Mouse (Mus musculus) heart, postnatal 0 days (tissue): ENCODE results near the gene Pcnx.

Experiments used
- CTCF ChIP-seq: IDR thresholded peaks from 2 replicates; pipeline ENCODE4 v1.5.1; 2016; ENCODE audit warnings: antibody characterized with exemption, control low read depth, low read depth
- EP300 ChIP-seq: IDR thresholded peaks from 2 replicates; pipeline ENCODE4 v1.6.1; 2016; ENCODE audit warnings: antibody characterized with exemption, low read depth

DNA sequence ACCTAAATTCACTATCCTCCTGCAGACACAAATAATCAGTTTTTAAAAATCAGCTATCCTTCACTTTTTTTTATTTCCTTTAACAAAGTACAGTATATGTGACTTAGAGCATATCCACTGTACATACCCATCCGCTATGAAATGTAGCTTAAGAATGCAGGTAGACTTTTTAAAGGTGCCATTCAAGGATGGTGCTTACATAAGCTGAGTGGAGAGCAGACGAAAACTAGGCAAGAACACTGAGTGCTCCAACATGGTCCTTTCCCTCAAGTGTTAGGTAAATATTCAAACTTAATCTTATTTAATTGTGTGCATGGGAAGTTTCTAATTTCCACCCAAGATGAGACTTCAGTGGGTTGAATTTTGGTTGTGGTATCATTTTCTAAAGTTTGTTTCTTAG, 119.5 kb downstream of the Pcnx start:
- TF ChIP-seq CTCF (no peak), EP300 (no peak)
